14 mouse cellular contexts compared by ENCODE assay signal in the genomic region with DNA sequence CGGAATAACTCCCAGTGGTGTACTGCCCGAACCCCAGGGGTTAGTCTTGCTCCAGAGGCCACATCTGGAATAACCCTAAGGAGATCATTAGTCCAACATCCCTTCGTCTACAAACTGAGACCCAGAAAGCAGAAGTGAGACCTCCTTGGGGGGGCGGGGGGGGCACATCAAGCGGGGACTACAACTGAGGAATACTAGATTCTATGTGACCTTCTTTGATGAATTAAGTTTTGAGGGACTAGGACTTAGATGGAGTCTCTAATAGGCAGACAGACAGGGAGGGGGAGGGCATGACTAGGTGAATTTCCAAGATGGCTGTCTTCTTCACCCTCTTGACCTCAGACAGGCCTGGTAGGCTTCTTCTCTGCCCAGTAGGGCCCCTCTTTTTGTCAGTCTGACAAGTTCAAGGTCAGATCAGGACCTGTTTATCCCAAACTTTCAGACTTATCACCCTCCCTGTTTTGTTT. TPM values are rescaled to one million over a fixed set of nuclear protein-coding genes. Genes with fewer than 3 reads are reported as not detected.
DNase-seq lines count a peak whose midpoint lies in the region; ATAC-seq and TF ChIP-seq lines count a peak whose summit lies in the region.
"Had no signal": no experiment of that assay in that cellular context is flagged by ENCODE, and none has a peak within 500 bp of the region (broad histone marks: within the 10 kb centered on the region; RNA-seq: fewer than 3 reads in every experiment).

No protein-coding gene starts in this region.

- H3K27ac ChIP-seq in gastrocnemius, adult 2 months, result peak overlapping the region; percentile 88
- no peak overlapping the region for H3K27ac ChIP-seq in liver, postnatal 0 days (ENCODE audit: low read depth)
- peak overlapping the region; percentile 86 for H3K27ac ChIP-seq in embryonic facial prominence, embryonic 13.5 days
- H3K27ac ChIP-seq in limb, embryonic 15.5 days, result peak overlapping the region; percentile 86
- H3K27ac ChIP-seq: forebrain, embryonic 13.5 days had no signal

- WGBS in liver, postnatal 0 days (ENCODE audit: insufficient replicate concordance), result 65% methylated on average over 5 of the region's 5 CpGs
- WGBS in embryonic facial prominence, embryonic 13.5 days, result 31% methylated on average over 5 of the region's 5 CpGs
- WGBS in limb, embryonic 15.5 days, result 43% methylated on average over 5 of the region's 5 CpGs

- H3K4me3 ChIP-seq in gastrocnemius, adult 2 months, result no peak overlapping the region; the same call in 1 of the 2 replicates
- H3K4me3 ChIP-seq in liver, postnatal 0 days (ENCODE audit: low read depth, low read length), result no peak overlapping the region
- no peak overlapping the region for H3K4me3 ChIP-seq in embryonic facial prominence, embryonic 13.5 days
- H3K4me3 ChIP-seq in limb, embryonic 15.5 days, result no peak overlapping the region
- H3K4me3 ChIP-seq: forebrain, embryonic 13.5 days; lung, embryonic 15.5 days had no signal

- ATAC-seq in liver, postnatal 0 days, result no peak
- ATAC-seq in embryonic facial prominence, embryonic 13.5 days (ENCODE audit: insufficient number of reproducible peaks, insufficient read depth, low FRiP score, low TSS enrichment, low read depth), result no peak
- no peak for ATAC-seq in limb, embryonic 15.5 days (ENCODE audit: insufficient number of reproducible peaks, low FRiP score, low TSS enrichment, low read depth)
- ATAC-seq: forebrain, embryonic 13.5 days; hindbrain, embryonic 16.5 days had no signal

- TF ChIP-seq CTCF in gastrocnemius, adult 2 months (IDR thresholded peaks at IDR 0.05), result no peak
- no peak for TF ChIP-seq CTCF in liver, postnatal 0 days (IDR thresholded peaks at IDR 0.05; ENCODE audit: low read depth)

- intact Hi-C loops in gastrocnemius, adult 2 months (cut with DNase I), result no loop called here

- no peaks in the 10 kb centered on the region for H3K36me3 ChIP-seq in liver, postnatal 0 days (replicated peaks; ENCODE audit: insufficient read depth, low read length)
- H3K36me3 ChIP-seq in embryonic facial prominence, embryonic 13.5 days, result no peaks in the 10 kb centered on the region
- H3K36me3 ChIP-seq in limb, embryonic 15.5 days, result no peaks in the 10 kb centered on the region
- H3K36me3 ChIP-seq: lung, embryonic 15.5 days had no signal

- H3K27me3 ChIP-seq in liver, postnatal 0 days (ENCODE audit: insufficient read depth, low read length), result no peaks in the 10 kb centered on the region
- no peaks in the 10 kb centered on the region for H3K27me3 ChIP-seq in embryonic facial prominence, embryonic 13.5 days
- H3K27me3 ChIP-seq in limb, embryonic 15.5 days, result no peaks in the 10 kb centered on the region
- H3K27me3 ChIP-seq: forebrain, embryonic 13.5 days; lung, embryonic 15.5 days had no signal

- no peak for DNase-seq in gastrocnemius, adult 2 months
- DNase-seq in gastrocnemius, adult 18-20 months (ENCODE audit: low spot score), result no peak
- DNase-seq in liver, postnatal 0 days, result peak; percentile 17
- no peak for DNase-seq in liver
- DNase-seq in embryo, embryonic 11 days, result no peak
- DNase-seq in cerebellum, adult 9-10 months, result no peak
- DNase-seq: cerebellum, adult 11-12 months; kidney, adult 18-20 months; right cerebral cortex, adult 18-20 months had no signal

- no peak overlapping the region for H3K4me2 ChIP-seq in liver, postnatal 0 days (ENCODE audit: low read depth, low read length)
- no peak overlapping the region for H3K4me2 ChIP-seq in embryonic facial prominence, embryonic 13.5 days
- H3K4me2 ChIP-seq in limb, embryonic 15.5 days, result no peak overlapping the region
- H3K4me2 ChIP-seq: forebrain, embryonic 13.5 days; lung, embryonic 15.5 days had no signal

- H3K9me3 ChIP-seq in liver, postnatal 0 days (ENCODE audit: low read length), result no peaks in the 10 kb centered on the region
- no peaks in the 10 kb centered on the region for H3K9me3 ChIP-seq in embryonic facial prominence, embryonic 13.5 days
- no peaks in the 10 kb centered on the region for H3K9me3 ChIP-seq in limb, embryonic 15.5 days
- H3K9me3 ChIP-seq: forebrain, embryonic 13.5 days; lung, embryonic 15.5 days had no signal

- H3K9ac ChIP-seq in liver, postnatal 0 days (replicated peaks), result no peak overlapping the region
- no peak overlapping the region for H3K9ac ChIP-seq in embryonic facial prominence, embryonic 13.5 days
- no peak overlapping the region for H3K9ac ChIP-seq in limb, embryonic 15.5 days
- H3K9ac ChIP-seq: forebrain, embryonic 13.5 days; lung, embryonic 15.5 days had no signal

- TF ChIP-seq EP300 in liver, postnatal 0 days (IDR thresholded peaks at IDR 0.05; ENCODE audit: low read depth), result no peak

- peaks cover 11% of the 10 kb centered on the region for H3K4me1 ChIP-seq in liver, postnatal 0 days (ENCODE audit: insufficient read depth)
- peaks cover 41% of the 10 kb centered on the region for H3K4me1 ChIP-seq in embryonic facial prominence, embryonic 13.5 days
- peaks cover 46% of the 10 kb centered on the region for H3K4me1 ChIP-seq in limb, embryonic 15.5 days
- H3K4me1 ChIP-seq: forebrain, embryonic 13.5 days had no signal

RNA-seq across cellular contexts. Expression of gene Wasf2, which starts 20.9 kb away (rescaled TPM):
- total RNA-seq in gastrocnemius, adult 2 months (2021), result 10 to 100 TPM; 34.9 to 35.6 TPM
- 10 to 100 TPM; 29.1 to 33.3 TPM for total RNA-seq in gastrocnemius, adult 18-20 months (2021)
- 35.8 and 43.1 TPM in 2 replicates for polyA plus RNA-seq in liver, postnatal 0 days (2015; fragmentation: Nextera tagmentation; extraction: Ambion mirVana)
- 118 and 142 TPM in 2 replicates for polyA plus RNA-seq in embryonic facial prominence, embryonic 13.5 days (2015; fragmentation: Nextera tagmentation; extraction: Ambion mirVana)
- 117 and 129 TPM in 2 replicates for polyA plus RNA-seq in limb, embryonic 15.5 days (2015; fragmentation: Nextera tagmentation; extraction: Ambion mirVana)
